Mouse (Mus musculus) layer of hippocampus, adult 9-10 months (tissue): ENCODE measurements around the gene Fam129a.
"Not testable (repeated sequence)": the region's sequence is repeated elsewhere in the genome, so short reads cannot be mapped to it uniquely, and the experiment has no call there.

Experiments
- DNase-seq: peaks from one replicate; pipeline ENCODE4 v3.0.0; 2022; ENCODE audit warnings: low spot score

Fam129a gene

DNA sequence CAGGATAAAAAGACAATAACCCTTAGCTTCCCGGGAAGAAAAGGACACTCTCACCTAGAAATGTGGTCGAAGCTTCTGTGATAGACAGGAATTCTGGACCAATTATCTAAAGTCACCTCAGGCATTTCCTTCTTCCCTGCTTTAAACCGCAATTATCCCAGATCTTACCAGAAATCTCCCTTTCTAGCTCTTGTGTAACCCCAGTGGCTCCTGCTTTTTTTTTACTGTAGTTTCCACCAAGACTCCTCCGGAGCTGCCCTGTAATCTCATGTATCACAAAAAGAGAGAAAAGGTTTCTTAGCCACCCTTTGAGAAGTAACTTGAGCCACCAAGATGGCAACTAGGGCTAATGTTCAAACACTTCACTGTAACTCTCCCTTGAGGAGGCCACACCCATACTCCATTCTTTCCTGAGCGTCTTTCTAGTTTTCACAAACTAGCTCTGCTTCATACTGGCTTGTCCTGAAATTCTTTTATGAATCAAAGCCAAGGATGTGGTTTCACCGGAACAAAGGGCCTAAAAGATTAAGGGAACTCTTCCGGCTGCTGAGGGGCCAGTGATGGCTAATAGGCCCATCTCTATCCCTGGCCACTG lies 93.9 kb downstream of the Fam129a start:
- DNase-seq: no peak

DNA sequence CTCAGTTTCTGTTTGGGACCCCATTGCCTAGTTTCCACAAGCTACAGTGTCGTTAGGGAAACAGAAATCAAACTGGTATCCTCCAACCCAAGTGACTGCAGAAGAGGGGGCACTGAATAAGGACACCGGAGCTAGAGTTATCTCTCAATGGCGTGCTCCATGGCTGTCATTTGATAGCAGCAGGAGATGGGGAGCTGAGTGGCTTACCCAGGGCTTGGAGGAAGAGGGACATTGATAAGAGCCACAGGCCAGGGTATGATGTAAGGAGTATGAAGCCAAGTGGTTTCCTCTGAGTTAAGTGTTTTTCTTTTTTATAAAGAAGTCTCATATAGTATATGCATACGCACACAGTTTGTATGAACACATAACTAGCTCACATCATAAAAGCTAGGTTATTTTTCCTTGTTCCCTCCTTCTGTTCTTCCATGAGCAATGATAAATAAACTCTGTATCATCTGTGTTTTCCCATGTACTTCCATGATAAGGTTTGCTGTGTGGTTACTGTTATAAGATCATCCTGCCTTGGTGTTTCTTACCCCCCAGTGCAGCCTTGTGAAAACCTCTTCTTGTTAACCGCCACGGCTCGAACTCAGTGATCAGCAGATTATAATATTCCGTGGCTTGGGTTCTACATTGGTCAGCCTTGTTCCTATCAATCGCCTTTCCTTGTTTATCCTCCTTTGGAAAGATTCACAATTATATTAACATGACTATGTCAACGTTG lies 96.5 kb downstream of the Fam129a start:
- DNase-seq: no peak

DNA sequence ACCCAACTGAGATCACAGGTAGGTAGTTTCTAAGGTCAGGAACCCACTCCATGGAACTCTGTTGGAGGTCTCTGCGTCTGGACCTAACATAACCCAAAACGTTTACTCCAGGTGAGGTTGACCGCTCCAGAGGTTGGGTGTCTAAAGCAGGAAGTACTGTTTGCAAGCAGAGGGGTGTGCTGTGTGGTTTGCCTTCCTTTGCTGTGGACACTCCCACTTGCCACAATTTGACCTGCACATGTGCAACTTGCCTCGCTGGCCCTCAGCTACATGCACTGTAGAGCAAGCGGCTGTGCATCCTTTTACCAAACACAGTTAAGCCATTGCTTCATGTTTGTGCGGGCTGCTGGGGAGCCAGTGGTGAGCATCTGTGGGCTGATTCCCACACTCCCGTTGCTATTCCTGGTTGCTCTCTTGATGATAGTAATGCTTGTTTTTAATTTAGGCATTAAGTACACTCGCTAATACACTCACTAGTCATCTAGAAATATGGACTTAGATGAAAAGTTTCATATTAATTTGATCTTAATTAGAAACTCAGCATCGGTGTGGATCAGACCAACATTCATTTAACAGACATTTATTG lies 99.1 kb downstream of the Fam129a start:
- no peak for DNase-seq

DNA sequence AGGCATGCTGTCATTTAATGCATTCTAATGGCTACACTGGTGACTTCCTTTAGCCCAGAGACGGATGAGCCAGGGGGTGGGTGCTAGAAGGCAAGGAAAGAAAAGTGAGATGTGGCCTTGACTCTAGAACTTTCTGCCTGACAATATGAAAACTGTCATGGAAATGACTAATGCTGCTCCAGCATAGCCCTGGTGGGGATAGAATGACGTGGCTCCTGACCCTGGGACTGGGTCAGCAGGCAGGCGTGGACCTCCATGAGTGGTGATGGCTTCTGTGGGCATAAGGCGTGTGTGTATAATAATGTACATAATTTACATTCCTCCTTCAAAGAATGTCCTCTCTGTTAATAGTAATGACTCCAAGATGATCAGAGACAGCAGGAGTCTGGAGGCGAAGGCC lies 104.7 kb downstream of the Fam129a start:
- DNase-seq: no peak

DNA sequence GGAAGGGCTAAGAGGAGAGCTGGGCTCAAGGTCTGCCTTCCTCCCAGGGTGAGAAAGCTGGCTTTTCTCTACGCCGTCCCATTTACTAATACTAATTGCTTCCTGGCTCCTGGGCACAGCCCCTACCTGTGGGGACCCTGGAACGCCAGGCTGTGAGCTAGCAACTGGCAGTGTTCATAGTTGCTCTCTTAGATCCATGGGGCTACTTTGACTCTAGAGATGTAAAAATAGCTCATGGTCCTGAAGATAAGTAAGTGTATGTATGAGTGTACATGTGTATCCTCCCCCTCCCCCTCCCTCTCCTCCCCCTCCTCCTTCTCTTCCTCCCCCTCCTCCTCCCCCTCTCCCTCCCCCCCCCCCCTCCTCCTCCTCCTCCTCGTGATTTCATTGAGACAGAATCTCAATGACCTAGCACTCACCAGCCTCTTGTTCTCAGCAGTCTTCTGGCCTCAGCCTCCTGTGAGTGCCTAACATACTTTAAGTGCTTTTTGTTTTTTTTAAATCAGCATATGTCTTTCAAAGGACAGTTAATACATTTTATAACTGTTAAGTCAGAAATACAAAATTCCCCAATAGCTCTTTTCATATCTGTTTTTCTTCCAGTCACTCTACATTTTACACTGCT lies 106.3 kb downstream of the Fam129a start:
- DNase-seq: no peak

DNA sequence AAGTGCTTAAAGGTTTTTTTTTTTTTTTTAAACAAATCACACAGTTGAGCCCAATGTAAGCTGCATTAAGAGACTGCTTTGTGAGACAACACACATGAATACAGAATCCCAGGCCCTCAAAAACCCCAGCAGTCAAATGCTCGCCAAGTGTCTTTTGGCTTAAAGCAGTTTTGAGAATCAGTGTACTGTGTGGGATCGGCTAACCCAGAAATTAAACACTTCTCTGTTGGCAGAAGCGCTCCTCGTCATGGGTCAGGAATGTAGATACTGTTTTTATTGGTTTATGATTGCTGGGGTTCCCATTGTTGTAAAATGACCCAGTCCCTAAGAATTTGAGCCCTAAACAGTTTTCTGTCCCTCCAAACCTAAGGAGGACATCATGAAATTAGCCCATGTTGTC lies 107.0 kb downstream of the Fam129a start:
- DNase-seq: no peak

DNA sequence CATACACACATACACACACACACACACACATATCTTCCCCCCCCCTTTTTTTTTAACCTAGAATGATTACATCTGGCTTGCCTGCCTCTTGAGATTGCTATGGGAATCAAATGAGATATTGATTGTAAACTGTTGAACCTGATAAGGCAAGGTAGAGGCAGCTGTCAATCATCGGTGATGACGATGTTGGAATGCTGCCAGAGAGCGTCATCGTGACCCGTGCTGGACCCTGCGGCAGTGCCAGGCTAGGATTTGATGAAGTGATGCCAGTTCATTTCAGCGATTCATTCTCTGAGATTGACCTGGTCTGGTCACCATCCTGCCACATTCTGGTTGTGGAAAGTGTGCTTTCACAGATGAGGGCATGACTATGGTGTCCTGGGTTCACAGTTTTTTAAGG lies 108.2 kb downstream of the Fam129a start:
- DNase-seq: no peak

DNA sequence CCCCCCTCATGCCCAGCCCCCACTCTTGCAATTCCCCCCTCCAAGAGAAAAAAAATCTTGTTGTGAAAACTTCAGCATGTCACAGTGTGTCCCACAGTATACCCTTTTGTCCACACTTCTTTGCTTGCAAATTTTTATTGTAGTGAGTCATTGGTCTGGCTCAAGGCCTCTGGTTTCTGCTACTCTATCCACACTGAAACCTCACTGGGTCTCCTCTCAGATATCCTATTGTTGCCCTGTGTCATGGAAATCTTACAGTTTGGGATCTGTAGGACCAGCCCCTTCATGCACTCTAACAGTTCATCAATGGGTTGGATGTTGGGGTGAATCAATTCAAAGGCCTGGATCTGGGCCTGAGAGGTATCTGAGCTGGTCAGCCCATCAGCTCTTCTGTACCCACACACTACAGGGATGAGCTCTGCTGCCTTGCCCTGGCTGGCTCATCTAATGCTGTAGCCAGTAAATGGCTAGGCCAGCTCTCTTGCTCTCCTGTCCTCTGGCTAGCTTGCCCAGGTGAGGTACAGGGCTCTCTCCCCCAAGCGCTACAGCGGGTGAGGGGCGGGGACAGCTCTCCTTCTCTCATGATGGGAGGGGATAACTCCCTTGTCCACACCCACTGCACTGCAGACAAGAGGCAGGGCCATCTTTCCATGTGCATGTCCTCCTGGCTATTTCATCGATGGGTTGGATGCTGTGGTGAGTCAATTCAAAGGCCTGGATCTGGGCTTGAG lies 109.1 kb downstream of the Fam129a start:
- DNase-seq: no peak

DNA sequence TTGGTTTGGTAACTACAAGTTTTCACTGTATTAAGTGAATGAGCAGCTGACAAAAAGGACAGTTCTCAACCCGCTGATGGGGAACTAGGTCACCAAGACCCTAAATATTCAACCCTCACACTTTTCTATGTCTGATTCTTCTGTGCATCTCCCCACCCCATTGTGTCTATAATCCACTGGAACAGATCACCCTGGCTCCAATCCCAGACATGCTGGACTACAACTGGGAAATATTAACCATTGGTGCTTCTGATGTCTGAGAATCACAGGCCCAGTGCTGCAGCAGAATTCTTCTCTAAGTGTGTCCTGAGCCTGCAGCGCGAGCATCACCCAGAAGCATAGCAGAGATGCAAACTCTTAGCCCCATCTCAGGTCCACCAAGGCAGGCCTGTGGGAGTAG lies 110.0 kb downstream of the Fam129a start:
- no peak for DNase-seq

DNA sequence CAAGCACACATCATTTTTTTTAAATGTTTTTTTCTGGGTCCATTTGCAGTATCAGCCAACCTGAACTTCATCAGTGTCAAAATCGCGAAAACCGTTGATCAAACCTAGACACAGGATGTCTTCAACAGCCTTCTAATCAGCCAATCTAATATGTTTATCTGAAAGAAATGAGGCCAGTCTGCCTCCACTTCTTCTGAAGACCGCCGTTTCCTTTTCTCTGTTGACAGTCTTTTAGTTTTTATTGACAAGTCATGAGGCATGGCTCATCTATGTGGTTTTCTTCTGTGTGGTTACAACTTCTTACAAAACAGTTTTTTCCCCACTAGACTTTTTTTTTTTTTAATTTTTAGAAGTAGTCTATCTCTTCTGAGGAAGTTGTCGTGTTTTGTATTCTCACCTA lies 111.9 kb downstream of the Fam129a start:
- no peak for DNase-seq

DNA sequence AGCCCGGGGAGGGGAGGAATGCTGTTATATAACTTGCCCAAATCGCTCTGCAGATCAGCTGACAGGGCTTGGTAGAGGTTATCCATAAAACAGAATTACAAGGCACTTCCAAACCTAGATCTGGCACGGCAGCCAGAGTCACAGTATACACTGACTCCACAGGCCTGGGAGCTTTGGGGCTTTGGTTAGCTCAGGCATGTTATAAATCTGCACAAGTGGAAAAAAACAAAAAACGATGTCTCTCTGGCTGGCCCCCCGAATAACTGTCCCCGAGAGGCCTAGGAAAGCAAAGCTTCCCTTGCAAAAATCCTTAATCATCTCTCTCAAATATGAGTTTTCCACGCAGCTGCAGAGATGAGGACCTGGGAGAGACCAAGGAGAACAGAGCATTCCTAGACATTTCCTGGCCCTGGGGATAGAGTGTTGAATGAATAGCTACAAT lies 113.5 kb downstream of the Fam129a start:
- no peak for DNase-seq

DNA sequence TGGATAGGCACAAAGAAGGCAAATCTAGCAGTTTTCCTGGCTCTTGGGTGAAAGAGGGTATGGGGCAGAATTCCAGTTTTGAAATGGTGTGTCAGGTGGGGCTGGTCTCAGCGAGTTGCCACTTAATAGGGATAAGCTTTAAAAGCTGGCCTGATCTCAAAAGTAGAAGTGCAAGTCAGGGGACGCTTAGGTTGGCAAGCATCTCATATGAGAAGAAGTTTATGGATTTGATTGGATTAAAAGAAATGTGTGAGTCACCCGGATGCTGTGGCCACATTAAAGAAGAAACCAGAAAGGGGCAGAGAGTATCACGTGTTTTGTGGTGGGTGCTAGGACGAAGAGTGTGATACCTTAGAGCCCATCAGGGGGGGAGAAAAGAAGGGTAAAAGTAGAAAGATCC lies 114.0 kb downstream of the Fam129a start:
- no peak for DNase-seq

DNA sequence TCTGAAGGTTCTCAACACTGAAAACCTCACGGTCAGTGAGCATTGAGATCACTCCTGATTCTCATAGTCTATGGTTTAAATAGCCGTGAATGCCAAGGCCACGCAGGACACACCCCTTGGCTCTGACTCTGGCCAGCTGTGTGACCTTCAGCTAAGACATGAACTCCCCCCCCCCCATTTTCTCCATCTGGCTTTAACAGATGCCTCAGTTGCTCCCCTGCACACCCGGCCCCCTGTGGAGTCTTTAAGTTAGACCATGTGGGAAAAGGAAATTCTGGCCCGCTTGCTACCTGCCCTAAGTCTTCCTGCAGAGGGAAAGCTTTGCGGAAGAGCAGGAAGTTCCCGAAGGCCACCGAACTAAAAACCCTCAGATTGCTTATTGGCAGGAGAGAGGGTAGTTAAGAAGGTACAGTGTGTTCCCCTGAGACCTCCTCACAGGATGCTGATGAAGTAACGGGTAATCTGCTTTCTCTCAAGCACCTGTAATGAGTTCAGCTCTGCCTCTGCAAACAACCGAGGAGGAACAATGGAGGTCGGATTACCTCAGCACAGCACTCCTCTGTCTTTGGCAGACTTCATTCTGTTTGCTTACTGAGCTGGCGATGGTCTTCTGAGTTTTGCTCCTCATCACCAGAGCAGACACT lies 114.8 kb downstream of the Fam129a start:
- DNase-seq: no peak

DNA sequence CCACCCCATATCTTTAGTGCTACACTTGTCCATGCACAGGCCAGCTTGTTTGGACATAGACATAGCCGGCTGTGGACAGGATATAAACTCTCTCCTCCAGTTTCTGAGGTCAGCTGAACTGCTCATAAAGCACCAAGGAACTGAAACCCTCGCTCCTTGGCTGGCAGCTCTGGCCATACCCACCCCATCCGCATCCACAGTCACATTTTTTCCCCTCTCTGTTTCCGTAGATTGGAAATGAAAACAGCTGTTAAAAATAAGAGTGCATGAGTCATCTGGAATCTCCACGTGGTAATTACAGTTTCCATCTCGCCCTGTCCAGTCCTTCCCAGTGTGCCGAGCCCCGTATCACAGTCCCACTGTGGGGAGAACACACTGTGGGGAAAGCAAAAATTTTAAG lies 115.7 kb downstream of the Fam129a start:
- no peak for DNase-seq

DNA sequence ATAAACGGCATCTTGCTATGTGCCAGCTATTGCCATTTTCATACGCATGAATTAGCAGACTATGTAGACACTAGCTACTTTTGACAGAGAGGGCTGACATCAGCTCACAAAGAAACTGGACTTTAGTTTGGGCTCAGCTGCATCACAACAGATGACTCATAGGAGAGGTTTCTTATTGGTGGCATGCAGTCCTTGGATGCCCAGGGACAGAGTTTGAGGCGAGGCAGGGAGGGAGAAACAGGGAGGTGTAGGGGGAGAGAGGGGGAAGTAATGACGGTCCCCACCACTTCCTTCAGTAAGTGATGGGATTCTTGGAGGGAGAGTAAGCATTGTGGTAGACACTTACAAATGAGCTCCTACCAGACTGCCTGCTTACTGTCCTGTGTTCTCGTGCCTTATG lies 118.0 kb downstream of the Fam129a start:
- no peak for DNase-seq

DNA sequence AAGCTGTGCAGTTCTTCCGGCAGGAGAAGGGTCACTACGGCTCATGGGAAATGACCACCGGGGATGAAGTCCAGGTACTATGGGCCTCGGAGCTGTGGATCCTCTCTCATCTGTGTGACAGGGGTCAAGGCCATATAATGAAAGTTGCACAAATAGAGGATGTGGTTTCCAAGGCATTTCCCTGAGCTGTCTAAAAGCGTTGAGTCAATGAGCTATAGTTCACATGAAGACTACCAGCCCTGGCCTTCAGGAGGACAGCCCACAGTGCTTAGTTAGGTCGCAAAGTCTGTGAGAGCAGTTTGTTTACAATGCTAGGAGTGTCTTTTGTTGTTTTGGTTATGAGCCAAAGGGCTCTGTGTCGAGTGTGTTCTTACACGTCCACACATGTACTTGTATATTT lies 118.6 kb downstream of the Fam129a start:
- DNase-seq: no peak

DNA sequence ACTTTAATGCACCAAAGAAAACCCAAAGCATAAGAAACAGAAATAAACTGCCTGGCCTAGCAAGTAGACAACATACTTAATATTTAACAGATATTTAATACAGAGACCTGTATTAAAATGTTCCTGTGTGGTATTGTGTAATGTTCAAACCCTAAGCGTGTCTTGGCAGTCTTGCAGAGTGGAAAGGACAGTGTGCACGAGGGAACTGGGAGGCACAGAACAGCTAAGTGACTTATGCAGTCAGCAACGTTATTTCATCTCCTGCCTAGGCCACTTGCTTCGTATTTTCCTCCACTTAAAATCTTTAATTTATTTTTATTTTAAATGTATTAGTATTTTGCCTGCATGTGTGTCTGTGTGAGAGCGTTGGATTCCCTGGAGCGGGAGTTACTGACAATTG lies 119.1 kb downstream of the Fam129a start:
- no peak for DNase-seq

DNA sequence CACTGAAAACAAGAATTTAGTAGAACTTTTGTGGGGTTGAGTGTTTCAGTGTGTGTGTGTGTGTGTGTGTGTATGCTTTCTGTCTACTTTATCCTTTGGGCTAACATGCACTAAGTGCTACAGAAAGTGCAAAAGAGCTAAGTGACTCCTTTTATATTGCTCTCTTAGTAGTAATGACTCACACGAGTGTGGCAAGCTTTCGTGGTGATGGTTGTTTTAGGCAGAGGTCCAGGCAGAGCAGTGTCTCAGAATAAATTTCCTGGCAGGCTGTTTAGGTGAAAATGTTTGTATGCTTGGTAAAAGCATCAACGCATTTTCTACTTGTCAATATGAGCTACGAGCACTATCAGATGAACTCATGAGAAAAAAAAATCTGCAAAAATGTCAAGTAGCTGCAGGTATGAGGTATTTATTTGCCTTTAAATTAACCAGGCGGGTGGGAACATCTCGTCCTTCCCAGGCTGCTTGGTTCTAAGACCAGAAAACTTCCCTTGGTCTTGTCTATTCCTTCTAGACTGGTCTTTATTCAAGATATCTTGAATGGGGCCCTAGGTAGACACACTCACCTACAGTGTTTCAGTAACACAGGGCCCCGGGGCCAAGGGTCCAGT lies 119.7 kb downstream of the Fam129a start:
- no peak for DNase-seq

DNA sequence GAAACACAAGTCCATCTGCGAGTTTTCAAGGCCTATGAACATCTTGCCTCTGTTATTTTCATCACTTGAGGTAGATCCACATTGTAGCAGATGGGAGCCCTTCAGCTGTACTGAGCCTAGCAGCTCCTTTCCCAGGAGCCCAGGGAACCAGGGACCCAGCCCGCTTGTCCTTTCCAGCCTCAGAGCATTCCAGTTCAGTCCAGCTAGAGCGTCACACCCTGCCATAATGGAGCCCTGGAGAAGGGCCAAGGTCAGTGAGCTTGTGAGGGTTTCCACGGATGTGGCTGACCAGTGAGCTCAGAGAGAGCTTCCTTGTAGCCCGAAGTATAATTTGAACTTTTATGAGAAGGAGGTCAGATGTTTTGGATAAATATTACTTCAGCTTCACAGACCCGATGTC lies 121.9 kb downstream of the Fam129a start:
- DNase-seq: not testable (repeated sequence)

DNA sequence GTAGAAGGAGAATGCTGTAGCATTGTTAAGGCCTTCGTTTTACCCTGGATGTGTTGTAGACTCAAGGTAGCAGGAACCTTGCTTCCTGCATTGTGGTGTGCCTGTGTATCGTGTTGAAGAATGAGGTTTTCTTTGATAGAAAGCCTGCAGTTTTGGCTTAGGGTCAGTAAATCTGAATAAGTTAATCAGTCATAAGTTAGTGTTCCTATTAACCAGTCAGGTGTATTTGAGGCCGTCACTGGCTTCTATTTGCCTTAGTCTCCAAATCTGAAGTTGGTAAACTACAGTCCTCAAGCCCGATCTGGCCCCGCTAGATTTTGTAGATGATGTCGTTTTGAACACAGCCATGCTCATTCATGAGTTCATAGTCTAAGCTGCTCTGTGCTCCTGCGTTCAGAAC lies 125.8 kb downstream of the Fam129a start:
- no peak for DNase-seq

DNA sequence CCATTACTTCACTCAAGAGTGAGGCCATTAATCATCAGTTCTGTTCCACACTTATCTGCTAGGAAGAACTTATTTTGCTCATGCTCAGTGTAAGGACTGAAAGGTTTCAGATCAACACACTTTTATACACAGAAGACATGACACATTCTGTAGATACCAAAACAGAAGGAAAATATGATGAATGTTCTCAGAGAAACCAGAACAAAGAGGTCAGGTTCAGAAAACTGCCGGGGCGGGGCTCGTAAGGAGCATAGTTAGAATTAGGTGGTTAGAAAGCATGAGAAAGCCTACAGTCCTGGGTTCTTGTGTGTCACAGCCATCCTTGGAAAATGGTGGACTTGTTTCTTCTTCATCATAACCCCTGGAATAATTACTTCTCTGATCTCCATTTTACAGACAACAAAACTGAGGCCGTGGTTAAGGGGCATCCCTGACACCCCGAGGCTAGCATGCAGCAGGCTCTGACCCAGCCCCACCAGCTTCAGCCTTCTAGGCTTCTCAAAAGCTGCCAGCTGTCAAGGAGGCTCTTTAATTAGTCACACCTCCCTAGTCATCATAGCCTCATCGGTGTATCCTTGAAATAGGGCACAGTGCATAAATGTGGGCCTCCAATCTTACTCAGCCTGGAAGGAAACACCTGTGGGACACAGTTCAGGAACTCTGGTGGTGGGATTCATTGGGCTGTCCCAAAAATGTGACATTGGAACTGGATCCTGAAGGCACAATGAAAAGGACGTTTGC lies 127.1 kb downstream of the Fam129a start:
- no peak for DNase-seq
